Mouse (Mus musculus) cerebellum, adult 9-11 months (tissue): ENCODE results near the gene Strada.
"Not testable (repeated sequence)": the region's sequence is repeated elsewhere in the genome, so short reads cannot be mapped to it uniquely, and the experiment has no call there.

Source experiments
- DNase-seq: peaks from one replicate; pipeline ENCODE4 v3.0.0; 2022

The Strada gene

GRCm38 (mm10) chr11:106202123-106202465, at the start of gene Strada:
Strada (minus strand) TSS chr11:106202168.
- DNase-seq = no peak

DNA sequence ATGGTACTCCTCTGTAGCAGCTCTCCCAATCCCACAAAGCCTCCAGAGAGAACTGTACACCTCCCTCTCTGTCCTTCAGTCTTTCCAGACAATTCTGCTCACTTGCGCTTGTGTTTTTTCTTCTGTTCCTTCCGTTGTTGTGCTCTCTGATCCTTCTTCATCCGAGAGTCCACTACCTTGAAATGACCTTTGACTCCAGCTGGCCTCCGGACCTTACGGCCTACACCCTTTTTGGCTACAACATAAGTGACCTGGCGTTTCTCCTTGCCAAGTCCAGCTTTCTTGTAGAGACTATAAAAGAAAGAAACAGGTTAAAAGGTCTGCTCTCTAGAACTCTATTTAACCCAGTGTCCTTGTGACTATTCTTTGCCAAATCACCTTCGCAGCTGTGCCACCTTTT, 47.4 kb upstream of the Strada start:
- DNase-seq = no peak

DNA sequence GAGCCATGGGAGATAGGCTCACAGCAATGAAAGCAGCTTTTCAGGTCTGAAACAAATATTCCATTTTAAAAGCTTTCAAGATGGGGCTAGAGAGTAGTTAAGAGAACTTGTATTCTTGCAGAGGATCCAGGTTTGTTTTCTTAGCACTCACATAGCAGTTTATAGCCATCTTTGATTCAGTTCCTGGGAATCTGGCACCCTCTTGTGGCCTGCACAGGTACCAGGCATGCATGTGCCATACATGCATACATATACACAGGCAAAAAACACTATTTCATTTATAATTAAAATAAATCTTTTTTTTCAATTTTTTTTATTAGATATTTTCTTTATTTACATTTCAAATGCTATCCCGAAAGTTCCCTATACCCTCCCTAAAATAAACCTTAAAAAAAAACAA, 44.9 kb upstream of the Strada start:
- no peak for DNase-seq

GRCm38 (mm10) chr11:106233978-106234377, 32.0 kb upstream of the Strada start:
- not testable (repeated sequence) for DNase-seq

GRCm38 (mm10) chr11:106220603-106221002, 18.6 kb upstream of the Strada start:
- no peak for DNase-seq

GRCm38 (mm10) chr11:106216730-106217490, 14.9 kb upstream of the Strada start, which contains the start of gene Ddx42:
Ddx42 (plus strand) TSS chr11:106216926.
- peak; percentile 96 for DNase-seq

- DNase-seq = peak; percentile 99
Observed at GRCm38 (mm10) chr11:106215927-106216729, 14.2 kb upstream of the Strada start, which contains the start of gene Ccdc47. Ccdc47 (minus strand) TSS chr11:106216344.

DNA sequence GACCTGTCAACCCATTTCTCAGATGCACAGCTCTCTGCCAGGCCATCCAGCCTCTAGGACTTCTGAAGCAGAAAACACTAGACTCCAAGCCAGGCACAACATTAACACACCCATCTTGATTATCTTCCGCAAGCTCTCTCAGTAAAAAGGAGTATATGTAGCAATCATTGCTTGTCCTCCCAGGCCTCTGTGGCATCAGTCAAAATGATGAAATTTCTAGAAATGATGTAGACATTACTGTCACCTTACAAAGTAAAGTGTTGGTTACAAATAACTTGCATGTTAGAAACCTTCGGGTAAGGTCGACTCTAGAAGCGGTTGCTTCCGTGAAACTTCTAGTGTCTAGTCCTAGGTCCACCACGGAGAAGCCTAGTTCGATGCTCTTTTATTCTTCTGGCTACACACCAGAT, 13.5 kb upstream of the Strada start:
- DNase-seq = no peak

DNA sequence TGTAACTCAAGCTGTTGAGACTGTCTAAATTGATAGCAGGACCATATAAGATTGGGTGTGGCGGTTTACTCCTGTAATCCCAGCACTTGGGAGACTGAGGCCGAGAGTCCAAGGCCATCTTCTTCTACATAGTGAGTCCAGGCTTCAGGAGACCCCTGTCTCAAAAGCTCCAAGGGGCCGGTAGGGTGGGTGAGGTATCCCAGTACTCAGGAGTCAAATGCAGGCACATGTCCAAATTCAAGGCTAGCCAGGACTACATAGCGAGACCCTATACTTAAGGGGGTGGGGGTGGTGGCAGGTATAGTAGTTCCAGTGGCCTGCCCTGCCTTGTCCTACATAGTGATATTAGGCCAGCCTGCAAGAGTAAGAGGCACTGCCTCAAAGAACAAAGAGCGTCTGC, 12.9 kb upstream of the Strada start:
- DNase-seq = peak; percentile 61

DNA sequence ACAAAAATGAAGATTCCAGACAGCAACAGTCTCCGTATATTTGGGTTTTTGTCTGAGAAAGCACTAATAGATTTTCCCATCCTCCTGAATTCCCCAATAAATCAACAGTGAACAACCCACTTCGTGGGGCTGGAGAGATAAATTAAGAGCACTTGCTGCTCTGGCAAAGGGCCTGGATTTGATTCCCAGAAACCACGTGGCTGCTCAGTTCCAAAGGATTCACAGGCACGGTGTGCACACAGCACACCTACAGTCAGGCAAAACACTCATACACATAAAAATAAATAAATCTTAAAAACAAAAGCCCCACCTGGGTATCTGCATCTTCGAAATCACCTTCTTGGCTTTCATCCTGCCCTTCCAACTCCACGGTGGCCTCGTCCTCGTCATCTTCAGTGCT, 10.8 kb upstream of the Strada start:
- DNase-seq = no peak

DNA sequence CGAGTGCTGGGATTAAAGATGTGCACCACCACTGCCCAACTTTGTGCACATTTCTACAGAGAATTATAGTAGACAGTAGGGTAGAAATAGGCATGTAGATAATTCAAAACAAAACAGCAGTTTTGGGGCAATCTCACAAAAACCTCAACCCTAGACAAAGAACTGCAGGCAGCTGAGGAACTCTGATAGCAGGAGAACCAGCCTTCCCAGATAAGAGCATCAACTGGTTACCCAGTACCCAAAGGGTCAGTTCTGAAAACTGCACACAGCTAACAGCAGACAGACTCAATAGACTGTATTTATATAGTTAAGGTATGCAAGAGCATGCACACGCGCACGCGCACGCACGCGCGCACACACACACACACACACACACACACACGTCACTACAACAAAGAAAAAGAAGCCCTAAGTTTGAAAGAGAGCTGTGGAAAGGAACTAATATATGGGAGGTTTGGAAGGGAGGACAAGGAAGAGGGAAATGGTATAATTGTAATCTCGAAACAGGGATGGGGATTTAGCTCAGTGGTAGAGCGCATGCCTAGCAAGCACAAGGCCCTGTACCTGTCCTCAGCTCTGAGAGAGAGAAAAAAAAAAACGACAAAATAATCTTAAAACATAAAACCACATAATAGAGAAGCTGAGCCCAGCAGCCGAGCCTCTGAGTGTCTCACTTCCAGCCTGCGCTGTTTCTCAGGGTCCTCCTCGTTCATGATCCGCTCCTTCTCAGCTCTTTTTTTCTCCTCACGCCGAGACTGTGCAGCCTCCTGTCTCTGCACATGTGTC, 438 bp downstream of the Strada start:
- DNase-seq = no peak

GRCm38 (mm10) chr11:106200756-106201155, 1.2 kb downstream of the Strada start:
- no peak for DNase-seq

DNA sequence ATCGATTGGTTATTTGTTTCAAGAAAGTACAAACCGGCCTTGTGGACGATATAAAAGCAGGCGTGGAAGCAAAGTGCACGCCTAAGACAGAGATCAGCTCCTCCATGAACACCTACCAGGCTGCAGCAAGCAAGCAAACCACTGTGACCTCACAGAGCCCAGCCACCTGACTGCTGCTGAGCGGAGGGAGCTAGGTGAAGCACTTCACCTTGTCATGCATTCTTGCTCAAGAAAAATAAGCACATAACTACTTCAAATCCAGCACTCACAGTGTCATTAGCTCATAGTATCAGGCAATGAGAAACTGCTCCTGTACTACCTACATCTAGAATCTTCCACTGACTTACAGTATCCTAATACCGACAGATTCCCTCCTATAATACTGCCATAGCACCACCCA, 2.0 kb downstream of the Strada start:
- not testable (repeated sequence) for DNase-seq

DNA sequence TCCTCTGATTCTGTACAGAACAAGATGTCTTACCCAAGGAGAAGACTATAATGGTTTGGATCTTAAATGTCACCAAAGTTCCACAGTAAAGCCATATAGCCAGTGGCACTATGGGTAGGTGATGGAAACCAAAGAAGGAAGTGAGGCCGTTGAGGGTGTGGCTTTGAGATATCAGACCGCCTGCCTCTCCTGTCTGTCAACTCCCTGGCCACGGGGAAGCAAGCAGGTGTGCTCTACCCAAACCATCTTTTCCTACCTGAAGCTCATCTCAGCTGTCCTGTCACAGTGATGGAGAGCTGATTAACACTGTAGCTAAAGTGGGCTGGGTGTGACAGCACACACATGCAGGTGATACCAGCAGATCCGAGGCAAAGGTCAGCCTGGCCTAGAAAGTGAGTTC, 3.7 kb downstream of the Strada start:
- DNase-seq = no peak

DNA sequence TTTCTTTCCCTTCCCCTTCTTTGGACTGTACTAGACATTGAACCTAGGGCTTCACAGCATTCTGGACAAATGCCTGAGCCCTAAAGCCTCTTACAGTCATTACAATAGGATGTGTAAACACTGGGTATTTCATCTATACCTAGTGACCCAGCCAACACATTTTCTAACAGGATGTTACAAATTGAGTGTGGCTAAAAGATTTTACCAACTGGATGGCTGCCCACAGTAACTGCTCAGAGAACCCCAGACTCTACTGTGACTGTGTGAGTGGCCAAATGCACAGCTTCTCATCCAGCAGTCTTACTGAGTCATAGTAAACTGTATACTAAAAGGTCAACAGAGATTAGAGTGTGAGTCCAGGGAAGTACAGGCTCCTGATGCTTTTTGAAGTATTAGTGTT, 6.6 kb downstream of the Strada start:
- DNase-seq = no peak

- no peak for DNase-seq
Observed at GRCm38 (mm10) chr11:106194891-106195290, 7.1 kb downstream of the Strada start.

- DNase-seq = no peak
Observed at GRCm38 (mm10) chr11:106194155-106194541, 7.8 kb downstream of the Strada start.

GRCm38 (mm10) chr11:106193371-106194154, 8.4 kb downstream of the Strada start:
- peak; percentile 98 for DNase-seq

DNA sequence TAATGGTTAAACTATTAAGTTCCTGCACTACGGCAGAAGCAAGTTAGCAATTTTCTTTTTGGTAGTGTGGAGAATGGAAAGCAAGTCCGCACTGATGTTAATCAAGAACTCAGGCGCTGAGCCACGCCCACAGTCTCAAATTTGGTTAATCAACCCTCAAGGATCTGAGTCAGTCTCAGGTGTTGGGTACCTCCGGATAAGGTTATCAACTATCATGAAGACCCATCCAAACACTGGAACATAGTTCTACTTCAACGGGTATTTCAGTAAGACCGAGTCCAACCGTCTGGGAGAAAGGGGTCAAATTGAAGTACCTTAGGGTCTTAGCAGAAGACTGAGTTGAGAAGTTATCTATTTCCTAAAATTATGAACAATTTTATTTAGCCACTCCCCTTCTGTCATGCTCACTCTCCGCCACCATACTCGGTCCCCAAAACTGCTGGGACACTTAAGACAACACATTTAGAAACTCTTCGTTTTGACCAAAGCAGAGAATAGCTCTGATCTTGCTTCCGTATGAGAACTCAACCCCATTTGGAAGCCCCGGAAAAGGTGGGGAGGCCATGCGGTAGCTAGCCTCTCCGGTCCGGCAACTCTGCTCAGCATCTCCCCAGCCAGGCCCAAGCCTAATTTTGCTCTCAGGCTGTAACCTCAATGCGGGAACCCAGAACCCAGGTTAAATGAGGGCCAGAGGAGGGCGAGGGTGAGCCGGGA, 9.2 kb downstream of the Strada start:
- no peak for DNase-seq

DNA sequence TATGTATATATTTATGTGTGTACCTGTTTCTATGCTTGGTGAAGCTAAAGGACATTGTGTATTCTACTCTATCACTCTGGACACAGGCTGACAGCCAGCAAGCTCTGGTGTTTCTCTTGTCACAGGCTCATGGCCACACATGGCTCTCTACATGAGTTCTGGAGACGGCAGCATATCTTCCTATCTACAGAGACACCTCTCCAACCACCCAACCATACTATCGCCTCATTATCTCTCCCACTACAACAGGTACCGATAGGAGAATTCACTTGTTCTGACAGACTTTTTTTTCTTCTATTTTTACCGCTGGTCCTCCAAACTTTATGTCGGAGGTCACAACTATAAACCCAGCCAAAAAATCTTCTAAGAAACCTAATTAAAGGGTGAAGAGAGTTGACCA, 9.7 kb downstream of the Strada start:
- no peak for DNase-seq

DNA sequence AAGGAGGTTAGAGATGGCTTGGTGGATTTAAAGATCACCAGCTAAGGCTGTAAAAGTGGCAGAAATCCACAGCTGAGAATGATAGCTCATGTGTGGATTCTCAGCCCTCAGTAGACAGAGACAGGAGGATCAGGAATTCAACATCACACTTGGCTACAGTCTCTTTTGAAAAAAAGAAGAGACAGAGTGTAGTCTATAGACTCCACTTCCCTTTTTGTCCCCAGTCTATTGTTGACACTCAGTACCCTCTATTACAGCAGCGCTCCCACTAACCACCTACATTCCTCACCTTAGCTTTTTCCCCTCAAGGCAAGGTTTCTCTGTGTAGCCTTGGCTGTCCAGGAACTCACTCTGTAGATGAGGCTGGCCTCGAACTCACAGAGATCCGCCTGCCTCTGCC, 10.3 kb downstream of the Strada start:
- DNase-seq = no peak

DNA sequence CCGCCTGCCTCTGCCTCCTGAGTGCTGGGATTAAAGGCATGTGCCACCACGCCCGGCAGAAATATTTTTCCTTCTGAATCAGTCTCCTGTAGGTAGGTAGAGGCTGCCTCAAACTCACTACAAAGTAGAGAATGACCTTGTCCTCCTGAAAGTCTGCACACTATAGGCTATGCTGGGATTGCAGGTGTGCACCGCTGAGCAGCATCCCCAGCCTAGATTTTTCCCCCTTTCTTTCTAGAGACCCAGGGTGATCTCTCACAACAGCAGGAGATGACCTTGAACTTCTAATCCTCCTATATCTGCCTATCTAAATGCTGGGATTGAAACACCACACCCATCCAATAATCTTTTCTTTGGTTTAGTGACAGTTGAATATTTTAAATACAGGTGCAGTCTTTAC, 14.6 kb downstream of the Strada start:
- DNase-seq = no peak
